Mouse (Mus musculus): ENCODE measurements around the gene Cym. TPM values are rescaled to one million over a fixed set of nuclear protein-coding genes. Genes with fewer than 3 reads are reported as not detected.
A peak's percentile ranks its signal among the peaks of the same experiment; 100 is the strongest.

Cym gene
- polyA plus RNA-seq (2015; fragmentation: Nextera tagmentation; extraction: Ambion mirVana): 0.17 TPM in 1 of 2 replicates, not detected in the other

DNA sequence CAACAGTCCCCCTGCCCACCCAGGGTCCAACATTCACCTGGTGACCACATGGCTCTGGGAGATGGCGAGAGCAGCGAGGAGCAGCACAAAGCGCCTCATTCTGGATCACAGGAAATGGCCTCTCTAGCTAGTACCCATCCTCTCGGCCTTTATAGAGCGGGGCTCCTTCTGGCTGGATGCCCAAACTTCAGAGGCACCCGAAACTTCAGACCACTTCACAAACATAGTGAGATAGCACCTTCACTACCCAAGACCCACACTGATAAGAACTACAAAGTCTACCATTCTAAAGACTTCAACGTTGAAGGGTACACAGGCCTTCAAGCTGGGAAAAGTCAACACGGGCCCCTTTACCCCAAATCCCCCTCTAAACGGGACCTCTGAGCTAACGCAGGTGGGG, at the start of gene Cym:
Cym (minus strand) TSS at position 125 of the 400 bp plus-strand sequence.
- no peaks in the 10 kb centered on the region for H3K4me1 ChIP-seq
- no peak within 1 kb of the TSS for H3K27ac ChIP-seq
- no peak within 1 kb of the TSS for H3K4me2 ChIP-seq
- no peaks in the 10 kb centered on the region for H3K27me3 ChIP-seq
- no peaks in the 10 kb centered on the region for H3K36me3 ChIP-seq
- H3K9ac ChIP-seq: no peak within 1 kb of the TSS
- H3K9me3 ChIP-seq (replicated peaks): no peaks in the 10 kb centered on the region
- WGBS: 89% methylated on average over 10 of the region's 10 CpGs
- ATAC-seq (replicated peaks; ENCODE audit: low FRiP score): no peak
- H3K4me3 ChIP-seq (replicated peaks): no peak within 1 kb of the TSS

DNA sequence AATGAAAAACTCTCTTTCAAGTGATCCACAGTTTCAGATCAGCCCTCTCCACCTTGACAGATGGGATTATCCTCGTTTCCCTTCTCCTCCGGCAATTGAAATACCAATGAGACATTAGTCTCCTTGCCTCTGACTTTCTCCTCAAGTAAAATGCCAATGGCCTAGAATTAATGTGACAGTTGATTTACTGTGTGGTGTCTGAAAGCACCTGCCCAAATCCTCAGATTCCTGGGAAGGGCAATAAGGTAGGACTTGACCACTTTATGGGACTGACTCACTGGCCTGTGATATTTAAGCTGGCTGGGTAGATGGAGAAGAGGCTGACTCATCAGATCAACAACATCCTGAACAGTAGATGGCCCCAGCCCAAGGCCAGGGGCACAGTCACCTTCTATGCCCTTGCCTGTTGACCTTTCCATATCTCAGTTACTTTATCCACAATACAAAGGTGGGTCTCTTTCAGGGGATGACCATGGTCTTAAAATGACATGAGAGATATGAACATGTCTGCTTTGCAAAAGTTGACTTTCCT, 45.3 kb upstream of the Cym start:
- H3K9ac ChIP-seq: no peak overlapping the region
- no peak overlapping the region for H3K4me2 ChIP-seq
- no peaks in the 10 kb centered on the region for H3K27me3 ChIP-seq
- ATAC-seq (replicated peaks; ENCODE audit: low FRiP score): no peak
- H3K4me3 ChIP-seq (replicated peaks): no peak overlapping the region
- H3K36me3 ChIP-seq: no peaks in the 10 kb centered on the region
- no peak overlapping the region for H3K27ac ChIP-seq
- H3K4me1 ChIP-seq: peaks cover under 1% of the 10 kb centered on the region; the same call in 1 of the 2 replicates
- WGBS: 65% methylated on average over 2 of the region's 2 CpGs
- no peaks in the 10 kb centered on the region for H3K9me3 ChIP-seq (replicated peaks)

GRCm38 (mm10) chr3:107261851-107262165, 40.3 kb upstream of the Cym start:
- no peak overlapping the region for H3K4me2 ChIP-seq
- 20% methylated on average over 7 of the region's 7 CpGs for WGBS
- no peak for ATAC-seq (replicated peaks; ENCODE audit: low FRiP score)

DNA sequence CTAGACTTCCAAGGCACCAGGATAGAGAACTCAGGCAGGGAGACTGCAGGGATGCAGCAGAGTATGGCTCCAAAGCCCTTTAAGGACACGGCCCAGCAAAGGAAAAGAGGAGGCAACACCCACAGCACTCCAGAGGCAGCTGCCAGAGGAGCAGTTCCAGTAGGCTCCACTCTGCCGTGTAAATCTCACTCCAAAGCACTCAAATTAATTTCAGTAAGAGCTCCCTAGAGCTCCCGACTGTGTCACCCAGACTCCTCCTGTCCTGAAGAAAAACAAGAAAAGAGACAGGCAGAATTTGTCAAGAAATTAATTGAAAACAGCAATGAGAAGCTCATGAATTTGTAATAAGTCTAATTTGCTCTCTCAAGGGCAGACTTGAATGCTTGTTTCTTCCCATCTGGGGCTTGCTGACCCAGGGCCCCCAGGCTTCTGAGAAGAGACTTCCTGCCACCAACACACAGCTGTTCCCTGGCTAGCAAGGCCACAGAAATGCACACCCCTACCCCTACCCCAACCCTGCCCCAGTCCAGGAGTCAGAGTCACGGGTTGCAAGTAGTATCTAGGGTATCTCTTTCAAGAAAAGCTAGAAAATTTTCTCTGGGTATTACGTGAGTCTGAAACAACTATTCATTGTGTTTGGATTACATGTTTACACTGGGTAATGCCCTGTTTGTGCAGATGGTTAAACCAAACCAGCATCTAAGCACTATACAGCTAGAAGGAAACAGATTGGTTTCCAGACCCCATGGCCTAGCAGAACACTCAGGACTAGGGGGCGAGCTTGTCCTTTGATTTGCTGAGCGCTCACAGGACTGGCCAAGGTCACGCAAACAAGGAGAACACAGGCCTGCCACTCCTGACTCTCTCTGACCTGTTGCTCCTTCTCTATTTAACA, 39.7 kb upstream of the Cym start:
- Histone ChIP-seq H3K9me3 (replicated peaks) (no peaks in the 10 kb centered on the region), H3K36me3 (no peaks in the 10 kb centered on the region), H3K27me3 (no peaks in the 10 kb centered on the region), H3K9ac (no peak overlapping the region), H3K4me2 (no peak overlapping the region), H3K4me1 (peaks cover 14% of the 10 kb centered on the region), H3K4me3 (replicated peaks) (no peak overlapping the region), H3K27ac (peak overlapping the region; percentile 32; the same call in 1 of the 2 replicates)
- 33% methylated on average over 8 of the region's 8 CpGs for WGBS
- 0 out of 2 replicates have a peak, but pooled peaks have one; percentile 49 for ATAC-seq (replicated peaks; ENCODE audit: low FRiP score)

More at GRCm38 (mm10) chr3:107261851-107262165, 40.3 kb upstream of the Cym start:
- Histone ChIP-seq H3K4me1 (peaks cover 14% of the 10 kb centered on the region), H3K27me3 (no peaks in the 10 kb centered on the region), H3K9ac (no peak overlapping the region), H3K27ac (no peak overlapping the region), H3K4me3 (replicated peaks) (no peak overlapping the region), H3K36me3 (no peaks in the 10 kb centered on the region), H3K9me3 (replicated peaks) (no peaks in the 10 kb centered on the region)

GRCm38 (mm10) chr3:107257924-107258323, 36.4 kb upstream of the Cym start:
- Histone ChIP-seq H3K4me3 (replicated peaks) (no peak overlapping the region), H3K4me1 (peaks cover 14% of the 10 kb centered on the region), H3K27me3 (no peaks in the 10 kb centered on the region), H3K27ac (no peak overlapping the region), H3K9me3 (replicated peaks) (no peaks in the 10 kb centered on the region), H3K36me3 (no peaks in the 10 kb centered on the region), H3K9ac (no peak overlapping the region), H3K4me2 (no peak overlapping the region)
- 63% methylated on average over 5 of the region's 5 CpGs for WGBS
- ATAC-seq (replicated peaks; ENCODE audit: low FRiP score): no peak

GRCm38 (mm10) chr3:107256724-107257123, 35.2 kb upstream of the Cym start:
- Histone ChIP-seq H3K9ac (no peak overlapping the region), H3K27me3 (no peaks in the 10 kb centered on the region), H3K27ac (no peak overlapping the region), H3K9me3 (replicated peaks) (no peaks in the 10 kb centered on the region), H3K36me3 (no peaks in the 10 kb centered on the region), H3K4me1 (peaks cover 12% of the 10 kb centered on the region), H3K4me3 (replicated peaks) (no peak overlapping the region), H3K4me2 (no peak overlapping the region)
- ATAC-seq (replicated peaks; ENCODE audit: low FRiP score): no peak
- 35% methylated on average over 7 of the region's 7 CpGs for WGBS

GRCm38 (mm10) chr3:107255992-107256391, 34.5 kb upstream of the Cym start:
- H3K27me3 ChIP-seq: no peaks in the 10 kb centered on the region
- peaks cover 6% of the 10 kb centered on the region for H3K4me1 ChIP-seq
- no peak overlapping the region for H3K4me2 ChIP-seq
- 81% methylated on average over 3 of the region's 3 CpGs for WGBS
- no peak for ATAC-seq (replicated peaks; ENCODE audit: low FRiP score)
- no peaks in the 10 kb centered on the region for H3K36me3 ChIP-seq
- no peak overlapping the region for H3K4me3 ChIP-seq (replicated peaks)
- H3K9me3 ChIP-seq (replicated peaks): no peaks in the 10 kb centered on the region
- H3K27ac ChIP-seq: no peak overlapping the region
- H3K9ac ChIP-seq: no peak overlapping the region

- Histone ChIP-seq H3K9ac (no peak overlapping the region), H3K4me2 (no peak overlapping the region), H3K27ac (no peak overlapping the region), H3K4me3 (replicated peaks) (no peak overlapping the region), H3K36me3 (no peaks in the 10 kb centered on the region), H3K9me3 (replicated peaks) (no peaks in the 10 kb centered on the region), H3K4me1 (no peaks in the 10 kb centered on the region), H3K27me3 (no peaks in the 10 kb centered on the region)
- no peak for ATAC-seq (replicated peaks; ENCODE audit: low FRiP score)
- 78% methylated on average over 5 of the region's 5 CpGs for WGBS
Measured at GRCm38 (mm10) chr3:107253925-107254324, 32.4 kb upstream of the Cym start.

DNA sequence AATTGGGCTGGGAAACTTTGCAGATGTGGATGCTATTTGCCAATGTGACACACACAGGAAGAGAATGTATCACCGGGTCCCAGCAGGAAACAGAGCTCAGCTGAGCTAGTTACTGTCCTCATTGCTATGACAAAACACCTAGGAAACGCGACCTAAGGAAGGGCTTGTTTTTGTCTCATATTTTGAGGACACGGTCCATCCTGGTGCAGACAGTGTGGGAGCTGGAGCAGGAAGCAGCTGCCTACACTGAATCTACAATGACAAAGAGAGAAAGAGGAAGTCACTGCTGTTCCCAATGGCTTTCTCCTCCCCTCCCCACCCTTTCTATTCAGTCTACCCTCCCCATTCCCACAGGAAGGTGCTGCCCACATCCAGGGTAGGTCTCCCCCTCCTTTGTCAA, 30.5 kb upstream of the Cym start:
- Histone ChIP-seq H3K4me2 (no peak overlapping the region), H3K4me3 (replicated peaks) (no peak overlapping the region), H3K27ac (no peak overlapping the region), H3K36me3 (no peaks in the 10 kb centered on the region), H3K9me3 (replicated peaks) (no peaks in the 10 kb centered on the region), H3K9ac (no peak overlapping the region), H3K27me3 (no peaks in the 10 kb centered on the region), H3K4me1 (no peaks in the 10 kb centered on the region)
- 52% methylated on average over 4 of the region's 4 CpGs for WGBS
- ATAC-seq (replicated peaks; ENCODE audit: low FRiP score): 0 out of 2 replicates have a peak, but pooled peaks have one; percentile 36

- Histone ChIP-seq H3K9ac (no peak overlapping the region), H3K9me3 (replicated peaks) (no peaks in the 10 kb centered on the region), H3K27me3 (no peaks in the 10 kb centered on the region; the same call in 1 of the 2 replicates), H3K4me2 (no peak overlapping the region), H3K4me1 (no peaks in the 10 kb centered on the region), H3K27ac (no peak overlapping the region), H3K36me3 (no peaks in the 10 kb centered on the region), H3K4me3 (replicated peaks) (no peak overlapping the region)
- ATAC-seq (replicated peaks; ENCODE audit: low FRiP score): no peak
- WGBS: 30% methylated on average over 2 of the region's 2 CpGs
Measured at GRCm38 (mm10) chr3:107250320-107250719, 28.8 kb upstream of the Cym start.

DNA sequence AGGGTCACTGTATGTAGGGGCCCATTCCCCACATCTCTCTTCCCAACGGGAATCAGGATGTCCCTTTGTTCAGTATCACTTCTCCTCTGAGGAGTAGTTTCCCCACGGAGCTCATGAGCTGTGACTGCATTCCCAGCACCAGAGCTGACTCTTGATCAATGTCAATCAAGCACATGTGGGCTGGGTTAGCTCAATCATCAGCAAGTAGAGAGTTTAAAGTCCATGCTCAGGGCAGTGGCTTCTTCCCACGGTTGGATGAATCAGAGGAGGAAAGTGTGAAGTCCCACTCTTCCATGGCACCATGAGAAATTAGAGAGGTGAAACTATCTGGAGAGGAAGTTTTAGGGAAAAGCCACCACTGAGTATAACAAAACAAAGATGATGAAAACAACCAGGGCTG, 27.5 kb upstream of the Cym start:
- H3K36me3 ChIP-seq: no peaks in the 10 kb centered on the region
- no peak overlapping the region for H3K27ac ChIP-seq
- H3K9me3 ChIP-seq (replicated peaks): no peaks in the 10 kb centered on the region
- H3K4me1 ChIP-seq: no peaks in the 10 kb centered on the region
- no peak overlapping the region for H3K4me3 ChIP-seq (replicated peaks)
- no peaks in the 10 kb centered on the region; the same call in 1 of the 2 replicates for H3K27me3 ChIP-seq
- no peak for ATAC-seq (replicated peaks; ENCODE audit: low FRiP score)
- 63% methylated on average over 3 of the region's 3 CpGs for WGBS
- no peak overlapping the region for H3K4me2 ChIP-seq
- H3K9ac ChIP-seq: no peak overlapping the region

DNA sequence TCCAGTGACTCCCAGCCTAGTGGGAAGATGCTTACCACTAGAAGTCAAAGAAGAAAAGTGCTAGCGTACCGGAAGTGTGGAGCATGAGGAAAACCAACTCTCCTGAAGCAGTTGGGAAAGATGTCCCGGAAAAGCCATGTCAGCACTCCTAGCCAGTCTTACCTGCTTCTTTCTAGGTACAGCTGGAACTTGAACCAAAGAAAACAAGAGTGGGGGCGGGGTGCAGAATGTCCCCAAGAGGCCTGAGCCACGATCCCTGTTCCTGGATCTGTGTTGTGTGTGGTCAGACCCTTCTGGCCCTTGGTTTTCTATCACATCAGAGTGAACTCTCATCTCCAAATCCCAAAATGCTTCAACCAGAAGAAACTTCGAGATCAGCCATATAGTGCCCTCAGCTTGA, 25.3 kb upstream of the Cym start:
- Histone ChIP-seq H3K4me2 (no peak overlapping the region), H3K27ac (no peak overlapping the region), H3K9ac (no peak overlapping the region), H3K4me3 (replicated peaks) (no peak overlapping the region), H3K36me3 (no peaks in the 10 kb centered on the region), H3K4me1 (no peaks in the 10 kb centered on the region), H3K9me3 (replicated peaks) (no peaks in the 10 kb centered on the region), H3K27me3 (no peaks in the 10 kb centered on the region; the same call in 1 of the 2 replicates)
- no peak for ATAC-seq (replicated peaks; ENCODE audit: low FRiP score)
- 76% methylated on average over 6 of the region's 6 CpGs for WGBS

Data from kidney, embryonic 15.5 days (tissue).